ENCODE assay signal across 30 mouse cellular contexts in genomic region chr11:64062226-64062625, GRCm38 (mm10).
"Had no signal": no experiment of that assay in that cellular context is flagged by ENCODE, and none has a peak within 500 bp of the region (broad histone marks: within the 10 kb centered on the region; RNA-seq: fewer than 3 reads in every experiment).

No protein-coding gene starts in this region.

- H3K4me3 ChIP-seq: heart, embryonic 12.5 days; heart, embryonic 13.5 days; heart, embryonic 15.5 days; hindbrain, embryonic 10.5 days; hindbrain, embryonic 12.5 days; hindbrain, embryonic 13.5 days; hindbrain, embryonic 15.5 days; intestine, embryonic 15.5 days; kidney, embryonic 15.5 days; layer of hippocampus, adult 2 months; left cerebral cortex, adult 2 months had no signal

- H3K4me1 ChIP-seq: heart, embryonic 12.5 days; heart, embryonic 13.5 days; heart, embryonic 15.5 days; hindbrain, embryonic 10.5 days; hindbrain, embryonic 12.5 days; hindbrain, embryonic 13.5 days; hindbrain, embryonic 15.5 days; intestine, embryonic 15.5 days; kidney, embryonic 15.5 days had no signal

- DNase-seq: heart, postnatal 10 days; heart, postnatal 14 days; heart, postnatal 4 days; kidney, adult 11 months; kidney, adult 18-20 months; kidney, adult 2 months; kidney, adult 8-10 months; kidney, adult 9 months; kidney, postnatal 10 days; kidney, postnatal 14 days; kidney, postnatal 25 days; kidney, postnatal 36 days; kidney, postnatal 4 days; layer of hippocampus, adult 9-11 months; layer of hippocampus, postnatal 36 days had no signal

- H3K27me3 ChIP-seq: heart, embryonic 13.5 days; heart, embryonic 15.5 days; hindbrain, embryonic 12.5 days; hindbrain, embryonic 15.5 days; intestine, embryonic 15.5 days; kidney, embryonic 15.5 days had no signal

- H3K4me2 ChIP-seq: heart, embryonic 11.5 days; heart, embryonic 12.5 days; heart, embryonic 13.5 days; heart, embryonic 15.5 days; hindbrain, embryonic 12.5 days; hindbrain, embryonic 13.5 days; hindbrain, embryonic 14.5 days; hindbrain, embryonic 15.5 days; intestine, embryonic 15.5 days; kidney, embryonic 15.5 days had no signal

- H3K27ac ChIP-seq: heart, embryonic 13.5 days; heart, embryonic 15.5 days; hindbrain, embryonic 10.5 days; hindbrain, embryonic 12.5 days; hindbrain, embryonic 13.5 days; hindbrain, embryonic 14.5 days; hindbrain, embryonic 15.5 days; hindbrain, postnatal 0 days; intestine, embryonic 15.5 days; kidney, embryonic 15.5 days; kidney, postnatal 0 days; layer of hippocampus, adult 2 months; left cerebral cortex, adult 2 months had no signal

- H3K9ac ChIP-seq: heart, embryonic 12.5 days; heart, embryonic 13.5 days; heart, embryonic 15.5 days; hindbrain, embryonic 12.5 days; hindbrain, embryonic 13.5 days; hindbrain, embryonic 14.5 days; hindbrain, embryonic 15.5 days; intestine, embryonic 15.5 days; kidney, embryonic 15.5 days had no signal

- H3K9me3 ChIP-seq: heart, embryonic 12.5 days; heart, embryonic 13.5 days; heart, embryonic 15.5 days; hindbrain, embryonic 10.5 days; hindbrain, embryonic 12.5 days; hindbrain, embryonic 13.5 days; hindbrain, embryonic 15.5 days; intestine, embryonic 15.5 days; kidney, embryonic 15.5 days had no signal
